Mouse (Mus musculus): Measurements from ENCODE around the gene Irgc1. TPM values are rescaled to one million over a fixed set of nuclear protein-coding genes. Genes with fewer than 3 reads are reported as not detected.
"Not testable (repeated sequence)": the region's sequence is repeated elsewhere in the genome, so short reads cannot be mapped to it uniquely, and the experiment has no call there.

The Irgc1 gene
- polyA plus RNA-seq (2014; fragmentation: Nextera tagmentation; extraction: Ambion mirVana) = not detected in 2 replicates

DNA sequence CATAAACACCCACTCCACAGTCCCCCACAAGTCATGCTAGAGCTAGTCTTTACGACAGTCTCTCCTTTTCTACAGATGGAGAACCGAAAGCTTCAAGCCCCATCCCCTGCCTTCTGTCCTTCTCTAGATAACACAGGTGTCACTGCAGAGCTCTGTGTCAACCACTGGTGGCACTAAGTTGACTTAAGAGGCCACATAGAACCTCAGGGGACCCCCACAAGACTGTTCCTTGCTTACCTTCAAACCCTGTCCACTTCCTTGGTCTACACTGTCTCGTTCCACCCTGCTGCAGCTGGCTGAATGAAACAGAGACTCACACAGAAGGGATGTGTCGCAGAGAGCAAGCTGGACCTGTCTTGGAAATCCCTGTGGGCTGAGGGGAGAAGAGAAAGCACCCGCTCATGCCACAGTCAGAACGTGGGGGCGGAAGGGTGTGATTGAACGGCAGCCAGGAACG, at the start of gene Irgc1:
TSS of gene Irgc1 (minus strand) at position 443 of the 457 bp plus-strand sequence.
- 69% methylated on average over 9 of the region's 9 CpGs for WGBS
- Histone ChIP-seq H3K9me3 (ENCODE audit: control insufficient read depth, low read length) (no peaks in the 10 kb centered on the region), H3K4me2 (ENCODE audit: low read length) (no peak within 1 kb of the TSS), H3K27me3 (replicated peaks; ENCODE audit: control insufficient read depth, insufficient read depth, low read length) (no peaks in the 10 kb centered on the region), H3K9ac (ENCODE audit: low read length) (no peak within 1 kb of the TSS), H3K36me3 (ENCODE audit: control insufficient read depth, insufficient read depth, low read length) (no peaks in the 10 kb centered on the region), H3K4me1 (replicated peaks; ENCODE audit: control insufficient read depth, insufficient read depth, low read length) (no peaks in the 10 kb centered on the region), H3K4me3 (ENCODE audit: low read depth, low read length) (no peak within 1 kb of the TSS), H3K27ac (ENCODE audit: low read depth) (no peak within 1 kb of the TSS)
- ATAC-seq (replicated peaks; ENCODE audit: low FRiP score, low TSS enrichment, low read depth) = no peak
- DNase-seq (ENCODE audit: low spot score) = no peak

DNA sequence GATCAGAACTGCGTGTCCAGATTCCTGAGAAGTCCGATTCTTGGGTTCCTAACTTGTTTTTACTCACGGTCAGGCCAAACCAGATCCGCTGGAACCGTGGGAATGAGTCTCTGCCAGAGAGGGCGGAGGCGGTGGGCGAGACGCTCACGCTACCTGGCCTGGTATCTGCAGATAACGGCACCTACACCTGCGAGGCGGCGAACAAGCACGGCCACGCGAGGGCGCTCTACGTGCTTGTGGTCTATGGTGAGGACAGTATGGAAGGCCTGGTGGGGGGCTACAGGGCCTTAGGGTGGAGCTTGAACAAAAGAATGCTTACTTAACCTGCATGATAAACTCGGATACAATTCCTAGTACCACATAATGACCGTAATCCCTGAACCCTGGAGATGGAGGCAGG, 49.4 kb upstream of the Irgc1 start:
- WGBS = 48% methylated on average over 21 of the region's 21 CpGs
- no peak overlapping the region for H3K4me2 ChIP-seq (ENCODE audit: low read length)
- no peak overlapping the region for H3K4me3 ChIP-seq (ENCODE audit: low read depth, low read length)
- peaks cover 36% of the 10 kb centered on the region for H3K27me3 ChIP-seq (replicated peaks; ENCODE audit: control insufficient read depth, insufficient read depth, low read length)
- H3K9me3 ChIP-seq (ENCODE audit: control insufficient read depth, low read length) = peaks cover 3% of the 10 kb centered on the region; the same call in 1 of the 2 replicates
- no peak for DNase-seq (ENCODE audit: low spot score)
- ATAC-seq (replicated peaks; ENCODE audit: low FRiP score, low TSS enrichment, low read depth) = no peak
- no peak overlapping the region for H3K9ac ChIP-seq (ENCODE audit: low read length)
- H3K36me3 ChIP-seq (ENCODE audit: control insufficient read depth, insufficient read depth, low read length) = no peaks in the 10 kb centered on the region
- H3K27ac ChIP-seq (ENCODE audit: low read depth) = no peak overlapping the region
- H3K4me1 ChIP-seq (replicated peaks; ENCODE audit: control insufficient read depth, insufficient read depth, low read length) = peaks cover 24% of the 10 kb centered on the region

DNA sequence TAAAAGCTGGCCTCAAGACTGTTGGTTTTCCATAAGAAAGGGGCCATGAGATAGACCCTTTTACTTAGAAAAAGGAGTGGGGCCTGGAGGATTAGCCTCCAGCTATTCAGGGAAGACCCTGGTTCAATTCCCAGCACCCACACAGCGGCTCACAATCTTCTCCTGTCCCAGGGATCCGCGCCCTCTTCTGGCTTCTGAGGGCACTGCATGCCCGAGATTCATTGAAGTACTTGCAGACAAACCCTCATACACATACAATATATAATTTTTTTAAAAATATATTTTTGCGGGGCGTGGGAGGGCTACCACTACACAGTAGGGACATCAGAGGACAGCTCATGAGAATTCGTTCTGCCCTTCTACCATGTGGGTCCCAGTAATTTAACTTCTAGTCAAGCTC, 48.8 kb upstream of the Irgc1 start:
- H3K4me2 ChIP-seq (ENCODE audit: low read length) = no peak overlapping the region
- no peak for ATAC-seq (replicated peaks; ENCODE audit: low FRiP score, low TSS enrichment, low read depth)
- H3K4me3 ChIP-seq (ENCODE audit: low read depth, low read length) = no peak overlapping the region
- peak; percentile 75 for DNase-seq (ENCODE audit: low spot score)
- no peak overlapping the region for H3K27ac ChIP-seq (ENCODE audit: low read depth)
- peaks cover 3% of the 10 kb centered on the region; the same call in 1 of the 2 replicates for H3K9me3 ChIP-seq (ENCODE audit: control insufficient read depth, low read length)
- 36% methylated on average over 7 of the region's 7 CpGs for WGBS
- H3K9ac ChIP-seq (ENCODE audit: low read length) = no peak overlapping the region
- H3K27me3 ChIP-seq (replicated peaks; ENCODE audit: control insufficient read depth, insufficient read depth, low read length) = peaks cover 36% of the 10 kb centered on the region
- H3K36me3 ChIP-seq (ENCODE audit: control insufficient read depth, insufficient read depth, low read length) = no peaks in the 10 kb centered on the region
- peaks cover 21% of the 10 kb centered on the region for H3K4me1 ChIP-seq (replicated peaks; ENCODE audit: control insufficient read depth, insufficient read depth, low read length)

DNA sequence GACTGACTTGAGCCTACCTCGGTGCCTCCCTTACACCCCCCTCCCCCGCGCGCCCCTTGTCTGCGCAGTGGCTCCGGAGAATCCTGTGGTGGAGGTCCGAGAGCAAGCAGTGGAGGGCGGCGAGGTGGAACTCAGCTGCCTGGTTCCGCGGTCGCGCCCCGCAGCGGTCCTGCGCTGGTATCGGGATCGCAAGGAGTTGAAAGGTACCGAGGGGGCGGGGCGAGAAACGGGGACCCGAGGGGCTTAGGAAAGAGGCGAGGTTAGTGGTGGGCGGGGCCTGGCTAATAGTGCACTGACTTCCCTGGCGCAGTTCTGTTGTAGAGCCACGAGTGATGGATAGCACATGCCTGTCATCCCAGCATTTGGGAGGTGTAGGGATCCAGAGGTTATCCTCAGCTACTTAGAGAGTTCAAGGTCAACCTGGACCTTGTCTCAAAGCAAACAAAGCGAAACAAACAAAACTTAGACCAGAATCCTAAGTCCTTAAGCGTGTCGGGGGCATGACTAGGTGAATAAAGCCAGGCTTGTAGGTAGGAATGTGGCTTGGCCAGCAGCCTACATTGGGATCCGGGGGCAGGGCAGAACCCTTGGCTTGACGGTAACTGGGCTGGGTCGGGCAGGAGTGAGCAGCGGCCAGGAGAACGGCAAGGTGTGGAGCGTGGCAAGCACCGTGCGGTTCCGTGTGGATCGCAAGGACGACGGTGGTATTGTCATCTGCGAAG, 47.9 kb upstream of the Irgc1 start:
- Histone ChIP-seq H3K4me1 (replicated peaks; ENCODE audit: control insufficient read depth, insufficient read depth, low read length) (peaks cover 16% of the 10 kb centered on the region), H3K4me2 (ENCODE audit: low read length) (peak overlapping the region; percentile 64), H3K27ac (ENCODE audit: low read depth) (no peak overlapping the region), H3K9ac (ENCODE audit: low read length) (peak overlapping the region; percentile 23; the same call in 1 of the 2 replicates), H3K27me3 (replicated peaks; ENCODE audit: control insufficient read depth, insufficient read depth, low read length) (peaks cover 36% of the 10 kb centered on the region), H3K4me3 (ENCODE audit: low read depth, low read length) (peak overlapping the region; percentile 27), H3K9me3 (ENCODE audit: control insufficient read depth, low read length) (peaks cover 3% of the 10 kb centered on the region; the same call in 1 of the 2 replicates), H3K36me3 (ENCODE audit: control insufficient read depth, insufficient read depth, low read length) (no peaks in the 10 kb centered on the region)
- WGBS = 8% methylated on average over 43 of the region's 43 CpGs
- ATAC-seq (replicated peaks; ENCODE audit: low FRiP score, low TSS enrichment, low read depth) (peak; percentile 37; the same call in 1 of the 2 replicates), DNase-seq (ENCODE audit: low spot score) (peak; percentile 61)

DNA sequence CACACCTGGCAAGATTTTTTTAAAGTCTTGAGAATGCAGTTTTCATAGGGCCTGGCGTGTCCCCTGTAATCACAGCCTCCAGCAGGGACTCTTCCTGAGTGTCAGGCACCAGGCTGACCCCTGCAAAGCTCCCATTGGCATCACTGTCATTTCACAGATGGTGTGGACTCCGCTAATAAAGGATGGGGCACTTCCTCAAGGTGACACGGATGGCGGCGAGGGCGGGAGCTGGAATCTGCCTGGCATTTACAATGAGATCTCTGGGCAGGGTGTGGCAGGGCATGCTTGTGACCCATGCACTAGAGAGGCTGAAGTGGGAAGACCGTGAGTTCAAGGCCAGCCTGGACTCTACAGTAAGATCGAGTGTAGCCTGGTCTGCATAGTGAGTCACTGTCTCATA, 36.2 kb upstream of the Irgc1 start:
- Histone ChIP-seq H3K4me3 (ENCODE audit: low read depth, low read length) (no peak overlapping the region), H3K9me3 (ENCODE audit: control insufficient read depth, low read length) (no peaks in the 10 kb centered on the region), H3K27ac (ENCODE audit: low read depth) (no peak overlapping the region), H3K4me1 (replicated peaks; ENCODE audit: control insufficient read depth, insufficient read depth, low read length) (no peaks in the 10 kb centered on the region), H3K9ac (ENCODE audit: low read length) (no peak overlapping the region), H3K36me3 (ENCODE audit: control insufficient read depth, insufficient read depth, low read length) (no peaks in the 10 kb centered on the region), H3K27me3 (replicated peaks; ENCODE audit: control insufficient read depth, insufficient read depth, low read length) (peaks cover 3% of the 10 kb centered on the region; the same call in 1 of the 2 replicates), H3K4me2 (ENCODE audit: low read length) (no peak overlapping the region)
- DNase-seq (ENCODE audit: low spot score) = no peak
- 83% methylated on average over 8 of the region's 8 CpGs for WGBS
- ATAC-seq (replicated peaks; ENCODE audit: low FRiP score, low TSS enrichment, low read depth) = no peak

DNA sequence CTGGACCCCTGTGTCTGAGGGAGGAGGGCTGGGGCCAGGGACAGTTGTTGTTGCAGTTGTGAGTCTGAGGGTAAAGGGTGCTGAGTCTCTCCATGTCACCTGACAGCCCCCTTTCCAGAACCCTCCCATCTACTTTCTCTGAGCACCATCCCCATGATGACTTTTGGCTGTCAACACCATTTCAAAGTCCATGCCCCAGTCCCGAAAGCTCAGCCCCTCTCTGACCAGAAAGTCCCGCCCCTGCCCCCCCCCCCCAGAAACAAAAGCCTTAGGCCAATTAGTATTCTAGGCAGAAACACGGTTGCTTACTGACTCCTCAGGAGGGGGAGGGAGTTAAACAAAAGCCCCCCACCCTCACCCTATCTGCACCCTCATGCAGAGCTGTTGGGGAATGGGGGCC, 35.3 kb upstream of the Irgc1 start:
- no peaks in the 10 kb centered on the region for H3K9me3 ChIP-seq (ENCODE audit: control insufficient read depth, low read length)
- H3K27ac ChIP-seq (ENCODE audit: low read depth) = no peak overlapping the region
- 51% methylated on average over 3 of the region's 3 CpGs for WGBS
- no peaks in the 10 kb centered on the region for H3K4me1 ChIP-seq (replicated peaks; ENCODE audit: control insufficient read depth, insufficient read depth, low read length)
- no peaks in the 10 kb centered on the region for H3K36me3 ChIP-seq (ENCODE audit: control insufficient read depth, insufficient read depth, low read length)
- H3K4me3 ChIP-seq (ENCODE audit: low read depth, low read length) = no peak overlapping the region
- no peak overlapping the region for H3K4me2 ChIP-seq (ENCODE audit: low read length)
- ATAC-seq (replicated peaks; ENCODE audit: low FRiP score, low TSS enrichment, low read depth) (no peak), DNase-seq (ENCODE audit: low spot score) (no peak)
- no peak overlapping the region for H3K9ac ChIP-seq (ENCODE audit: low read length)
- H3K27me3 ChIP-seq (replicated peaks; ENCODE audit: control insufficient read depth, insufficient read depth, low read length) = peaks cover 9% of the 10 kb centered on the region; the same call in 1 of the 2 replicates

DNA sequence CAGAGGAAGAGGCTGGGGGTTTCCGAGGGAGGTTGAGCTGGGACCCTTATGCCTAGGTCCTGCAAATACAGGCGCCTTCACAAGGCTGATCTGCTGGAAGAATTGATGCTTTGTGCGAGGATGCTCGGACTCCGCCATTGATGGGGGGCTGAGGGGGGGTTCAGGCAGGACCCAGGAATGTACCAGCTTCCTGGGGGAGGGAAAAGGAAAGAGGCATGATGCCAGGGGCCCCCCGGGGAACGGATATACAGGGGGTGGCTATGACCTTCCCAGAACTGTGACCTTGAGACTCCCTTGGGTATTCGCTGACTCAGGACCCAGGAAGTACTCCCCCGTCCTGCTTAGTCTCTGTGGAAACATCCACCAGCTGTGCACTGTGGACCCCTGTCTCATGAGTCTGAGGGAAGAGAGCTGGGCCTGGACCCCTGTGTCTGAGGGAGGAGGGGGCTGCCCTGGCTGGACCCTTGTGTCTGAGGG, 34.6 kb upstream of the Irgc1 start:
- no peaks in the 10 kb centered on the region for H3K36me3 ChIP-seq (ENCODE audit: control insufficient read depth, insufficient read depth, low read length)
- H3K4me2 ChIP-seq (ENCODE audit: low read length) = no peak overlapping the region
- WGBS = 46% methylated on average over 9 of the region's 9 CpGs
- no peak overlapping the region for H3K9ac ChIP-seq (ENCODE audit: low read length)
- no peak overlapping the region for H3K27ac ChIP-seq (ENCODE audit: low read depth)
- no peaks in the 10 kb centered on the region for H3K4me1 ChIP-seq (replicated peaks; ENCODE audit: control insufficient read depth, insufficient read depth, low read length)
- ATAC-seq (replicated peaks; ENCODE audit: low FRiP score, low TSS enrichment, low read depth) = no peak
- no peak for DNase-seq (ENCODE audit: low spot score)
- peaks cover 12% of the 10 kb centered on the region; the same call in 1 of the 2 replicates for H3K27me3 ChIP-seq (replicated peaks; ENCODE audit: control insufficient read depth, insufficient read depth, low read length)
- no peaks in the 10 kb centered on the region for H3K9me3 ChIP-seq (ENCODE audit: control insufficient read depth, low read length)
- H3K4me3 ChIP-seq (ENCODE audit: low read depth, low read length) = no peak overlapping the region

DNA sequence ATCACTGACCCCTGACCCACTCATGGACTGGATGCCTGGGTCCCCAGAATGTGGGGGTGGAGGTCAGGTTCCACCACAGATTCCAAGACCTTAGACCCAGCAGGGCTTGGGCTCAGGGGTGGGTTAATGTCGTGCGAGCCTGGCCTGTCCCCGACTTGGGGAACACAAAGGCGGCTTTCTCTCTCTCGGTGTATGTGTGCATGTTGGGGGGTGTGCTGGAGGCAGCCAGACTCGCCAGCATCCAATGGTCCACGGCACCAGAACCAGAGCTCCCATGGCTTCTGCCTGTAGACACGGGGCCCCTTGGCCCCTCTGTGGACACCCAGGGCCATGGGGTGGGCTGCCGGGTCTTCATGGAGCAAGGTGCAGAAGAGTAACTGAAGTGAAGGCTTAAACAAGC, 33.4 kb upstream of the Irgc1 start:
- H3K4me2 ChIP-seq (ENCODE audit: low read length) = no peak overlapping the region
- ATAC-seq (replicated peaks; ENCODE audit: low FRiP score, low TSS enrichment, low read depth) = no peak
- no peaks in the 10 kb centered on the region for H3K4me1 ChIP-seq (replicated peaks; ENCODE audit: control insufficient read depth, insufficient read depth, low read length)
- H3K27me3 ChIP-seq (replicated peaks; ENCODE audit: control insufficient read depth, insufficient read depth, low read length) = peaks cover 16% of the 10 kb centered on the region
- H3K36me3 ChIP-seq (ENCODE audit: control insufficient read depth, insufficient read depth, low read length) = no peaks in the 10 kb centered on the region
- H3K9ac ChIP-seq (ENCODE audit: low read length) = no peak overlapping the region
- no peak overlapping the region for H3K4me3 ChIP-seq (ENCODE audit: low read depth, low read length)
- 82% methylated on average over 9 of the region's 9 CpGs for WGBS
- H3K9me3 ChIP-seq (ENCODE audit: control insufficient read depth, low read length) = no peaks in the 10 kb centered on the region
- no peak for DNase-seq (ENCODE audit: low spot score)
- H3K27ac ChIP-seq (ENCODE audit: low read depth) = no peak overlapping the region

DNA sequence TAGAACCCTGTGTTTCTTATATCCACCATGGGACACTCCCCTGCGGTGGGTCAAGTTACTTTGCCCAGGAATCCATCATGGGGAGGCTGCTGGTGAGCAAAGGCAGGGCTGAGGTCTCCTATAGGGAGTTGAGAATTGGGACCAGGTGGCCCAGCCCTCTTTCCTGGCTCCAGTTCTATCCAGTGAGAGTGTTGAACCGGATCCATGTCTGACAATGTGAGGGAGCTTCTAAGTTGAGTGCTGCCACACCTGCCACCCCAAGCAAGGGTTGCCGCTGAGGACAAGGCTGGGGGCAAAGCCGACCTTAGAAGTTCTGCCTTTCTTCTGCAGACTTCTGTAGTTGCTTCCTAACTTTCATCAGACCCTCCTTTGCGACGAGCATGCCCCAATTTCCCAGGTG, 31.2 kb upstream of the Irgc1 start:
- not testable (repeated sequence) for ATAC-seq (replicated peaks; ENCODE audit: low FRiP score, low TSS enrichment, low read depth); H3K9ac ChIP-seq (ENCODE audit: low read length); H3K4me2 ChIP-seq (ENCODE audit: low read length); H3K4me3 ChIP-seq (ENCODE audit: low read depth, low read length); H3K36me3 ChIP-seq (ENCODE audit: control insufficient read depth, insufficient read depth, low read length); H3K9me3 ChIP-seq (ENCODE audit: control insufficient read depth, low read length); DNase-seq (ENCODE audit: low spot score); H3K27ac ChIP-seq (ENCODE audit: low read depth); H3K4me1 ChIP-seq (replicated peaks; ENCODE audit: control insufficient read depth, insufficient read depth, low read length)
- 56% methylated on average over 6 of the region's 6 CpGs for WGBS
- H3K27me3 ChIP-seq (replicated peaks; ENCODE audit: control insufficient read depth, insufficient read depth, low read length) = peaks cover 16% of the 10 kb centered on the region
